Mouse (Mus musculus): ENCODE results near the gene Eif2b5. TPM values are rescaled to one million over a fixed set of nuclear protein-coding genes. Genes with fewer than 3 reads are reported as not detected.
"Not testable (repeated sequence)": the region's sequence is repeated elsewhere in the genome, so short reads cannot be mapped to it uniquely, and the experiment has no call there.

The Eif2b5 gene
- total RNA-seq (2021), result 10 to 100 TPM; 60.8 to 61.7 TPM

DNA sequence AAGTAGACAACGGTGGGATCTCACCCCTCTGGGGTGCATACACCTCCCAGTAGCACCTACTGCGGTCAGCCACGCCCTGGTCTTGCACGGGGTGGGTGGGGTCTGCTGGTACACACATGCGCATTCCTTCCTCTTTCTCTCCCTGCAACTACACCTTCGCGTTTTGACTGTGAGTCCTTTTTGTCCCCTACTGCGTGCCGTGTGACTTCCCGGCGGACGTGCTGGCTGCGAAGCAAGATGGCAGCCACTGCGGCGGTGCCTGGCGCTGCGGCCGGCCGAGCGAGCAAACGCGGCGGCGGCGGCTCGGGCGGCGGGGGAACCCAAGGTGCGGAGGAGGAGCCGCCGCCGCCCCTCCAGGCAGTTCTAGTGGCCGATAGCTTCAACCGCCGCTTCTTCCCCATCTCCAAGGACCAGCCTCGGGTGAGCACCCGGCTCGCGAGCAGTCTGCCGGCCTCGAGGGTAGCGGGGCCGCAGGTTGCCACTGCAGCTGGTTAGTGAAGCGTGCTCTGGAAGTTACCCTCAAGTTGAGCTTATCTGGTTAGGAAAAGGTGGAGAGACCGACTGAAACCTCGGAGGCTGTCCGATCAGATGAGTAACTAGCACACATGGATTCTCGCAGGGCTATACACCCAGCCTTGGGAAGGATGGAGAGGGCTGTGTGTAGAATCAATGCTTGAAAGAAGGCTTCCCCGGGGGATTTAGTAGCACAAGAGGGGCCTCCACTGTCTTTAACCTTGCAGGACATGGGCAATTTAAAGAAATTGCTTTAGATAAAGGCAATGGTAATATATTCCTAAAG, at the start of gene Eif2b5:
Gene Eif2b5, plus strand, starts transcription at position 141 of the 799 bp plus-strand sequence.
- DNase-seq (ENCODE audit: low spot score in 2 of 2), result peak; percentile 93 to 97
- intact Hi-C loops (cut with DNase I), result loop anchor here (1.0 to 5.0 kb wide), 4 partner anchors 18 to 268 kb away; partner anchors contain the start of genes Alg3, Dvl3, Eef1akmt4 and Gm49333

GRCm38 (mm10) chr16:20451774-20452173, 46.8 kb upstream of the Eif2b5 start:
- intact Hi-C loops (cut with DNase I), result no loop called here
- no peak for DNase-seq (ENCODE audit: low spot score in 2 of 2)

DNA sequence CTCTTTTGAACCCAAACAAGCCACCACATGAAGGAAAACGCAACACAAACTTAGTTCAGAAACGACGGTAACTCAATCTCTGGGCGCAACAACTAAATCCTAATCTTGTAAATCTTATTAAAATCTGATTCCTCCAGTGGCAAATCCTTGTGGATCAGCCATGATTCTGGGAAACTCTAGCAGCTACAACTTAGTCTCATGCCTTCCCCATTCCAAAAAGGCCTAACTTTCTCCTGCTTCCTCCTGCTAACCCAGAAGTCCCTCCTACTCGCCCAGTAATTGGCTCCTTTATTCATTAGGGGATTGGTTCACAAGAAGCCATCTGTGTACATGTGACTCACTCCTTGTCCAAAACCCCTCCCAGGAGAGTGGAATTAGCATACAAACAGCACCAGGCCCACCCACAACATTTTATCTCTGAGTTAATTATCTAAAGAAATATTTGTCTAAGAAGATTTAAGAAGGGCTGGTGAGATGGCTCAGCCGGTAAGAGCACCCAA, 44.4 kb upstream of the Eif2b5 start:
- intact Hi-C loops (cut with DNase I), result no loop called here
- no peak for DNase-seq (ENCODE audit: low spot score in 2 of 2)

GRCm38 (mm10) chr16:20456106-20456505, 42.5 kb upstream of the Eif2b5 start:
- no peak for DNase-seq (ENCODE audit: low spot score in 2 of 2)
- intact Hi-C loops (cut with DNase I), result no loop called here

- intact Hi-C loops (cut with DNase I); DNase-seq (ENCODE audit: low spot score in 2 of 2): not testable (repeated sequence)
These were observed 39.9 kb upstream of the Eif2b5 start for GRCm38 (mm10) chr16:20458736-20459135.

DNA sequence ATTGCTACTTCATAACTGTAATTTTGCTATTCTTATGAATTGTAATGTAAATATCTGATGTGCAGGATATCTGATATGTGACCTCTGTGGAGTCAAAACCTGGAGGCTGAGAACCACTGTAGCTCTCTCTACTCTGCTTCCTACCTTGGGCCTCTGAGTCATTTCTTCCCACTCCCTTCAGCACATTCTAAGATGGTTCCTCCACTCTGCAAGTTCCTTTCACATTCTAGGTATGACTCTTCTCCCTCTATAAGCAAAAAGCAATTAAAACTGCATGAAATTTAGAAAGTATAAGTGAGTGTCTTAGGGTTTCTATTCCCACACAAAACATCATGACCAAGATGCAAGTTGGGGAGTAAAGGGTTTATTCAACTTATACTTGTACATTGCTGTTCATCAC, 33.9 kb upstream of the Eif2b5 start:
- intact Hi-C loops (cut with DNase I), result no loop called here
- no peak for DNase-seq (ENCODE audit: low spot score in 2 of 2)

DNA sequence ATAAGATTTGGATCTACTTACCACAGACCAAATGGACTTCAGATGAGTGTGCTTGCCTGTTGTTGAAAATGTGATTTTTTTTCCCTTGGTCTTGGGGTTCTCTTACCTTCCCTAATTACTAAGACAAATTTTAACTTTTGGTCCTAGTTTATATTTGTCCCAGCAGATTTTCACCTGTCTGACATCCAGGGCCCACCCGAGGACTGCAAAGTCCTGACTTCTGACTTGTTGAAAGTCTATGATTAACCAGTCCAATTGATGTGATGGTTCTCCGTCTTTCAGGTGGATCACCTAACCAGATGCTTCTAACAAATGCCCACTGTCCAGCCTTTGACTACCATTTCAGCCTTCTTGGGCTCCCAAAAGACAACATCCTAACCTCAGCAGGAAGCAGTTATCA, 27.6 kb upstream of the Eif2b5 start:
- intact Hi-C loops (cut with DNase I), result no loop called here
- DNase-seq (ENCODE audit: low spot score in 2 of 2), result no peak

DNA sequence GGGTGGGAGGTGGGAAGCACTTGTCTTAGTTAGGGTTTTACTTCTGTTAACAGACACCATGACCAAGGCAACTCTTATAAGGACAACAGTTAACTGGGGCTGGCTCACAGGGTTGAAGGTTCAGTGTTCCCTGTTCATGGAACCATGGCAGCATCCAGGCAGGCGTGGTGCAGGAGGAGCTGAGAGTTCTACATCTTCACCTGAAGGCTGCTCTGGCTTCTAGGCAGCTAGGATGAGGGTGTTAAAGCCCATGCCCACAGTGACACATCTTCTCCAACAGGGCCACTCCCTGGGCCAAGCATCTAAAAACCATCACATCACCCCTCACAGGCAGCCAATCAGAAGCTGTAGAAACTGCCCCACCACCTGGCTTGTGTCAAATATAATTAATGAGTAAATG, 26.9 kb upstream of the Eif2b5 start:
- intact Hi-C loops (cut with DNase I), result no loop called here
- DNase-seq (ENCODE audit: low spot score in 2 of 2), result no peak

GRCm38 (mm10) chr16:20473748-20474147, 24.9 kb upstream of the Eif2b5 start:
- intact Hi-C loops (cut with DNase I), result no loop called here
- no peak for DNase-seq (ENCODE audit: low spot score in 2 of 2)

- no peak for DNase-seq (ENCODE audit: low spot score in 2 of 2)
- intact Hi-C loops (cut with DNase I), result no loop called here
These were observed 24.4 kb upstream of the Eif2b5 start for GRCm38 (mm10) chr16:20474211-20474610.

DNA sequence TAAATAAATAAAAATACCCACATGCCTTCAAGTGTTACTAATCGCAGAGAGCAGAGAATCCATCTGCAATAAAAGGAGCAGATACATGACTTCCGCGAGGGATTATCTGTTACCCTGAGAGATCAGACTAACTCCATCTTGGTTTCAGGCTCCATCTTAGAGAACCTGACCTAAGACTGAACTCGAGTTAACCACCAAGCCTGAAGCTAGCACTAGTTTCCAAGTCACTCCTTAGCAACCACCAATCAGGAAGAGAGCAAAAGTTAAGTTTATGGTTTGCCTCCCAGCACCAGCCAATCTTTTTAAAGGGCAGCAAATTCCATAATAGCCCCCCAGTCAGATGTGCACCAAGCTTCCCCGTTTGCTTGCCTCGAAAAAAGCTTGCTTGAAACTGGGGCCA, 23.8 kb upstream of the Eif2b5 start:
- DNase-seq (ENCODE audit: low spot score in 2 of 2), result no peak
- intact Hi-C loops (cut with DNase I), result no loop called here

GRCm38 (mm10) chr16:20475335-20475734, 23.3 kb upstream of the Eif2b5 start:
- no peak for DNase-seq (ENCODE audit: low spot score in 2 of 2)
- intact Hi-C loops (cut with DNase I), result no loop called here

GRCm38 (mm10) chr16:20476857-20477256, 21.8 kb upstream of the Eif2b5 start:
- intact Hi-C loops (cut with DNase I), result no loop called here

GRCm38 (mm10) chr16:20477270-20477669, 21.3 kb upstream of the Eif2b5 start:
- intact Hi-C loops (cut with DNase I), result no loop called here

More at GRCm38 (mm10) chr16:20476857-20477256, 21.8 kb upstream of the Eif2b5 start:
- DNase-seq (ENCODE audit: low spot score in 2 of 2), result no peak

DNA sequence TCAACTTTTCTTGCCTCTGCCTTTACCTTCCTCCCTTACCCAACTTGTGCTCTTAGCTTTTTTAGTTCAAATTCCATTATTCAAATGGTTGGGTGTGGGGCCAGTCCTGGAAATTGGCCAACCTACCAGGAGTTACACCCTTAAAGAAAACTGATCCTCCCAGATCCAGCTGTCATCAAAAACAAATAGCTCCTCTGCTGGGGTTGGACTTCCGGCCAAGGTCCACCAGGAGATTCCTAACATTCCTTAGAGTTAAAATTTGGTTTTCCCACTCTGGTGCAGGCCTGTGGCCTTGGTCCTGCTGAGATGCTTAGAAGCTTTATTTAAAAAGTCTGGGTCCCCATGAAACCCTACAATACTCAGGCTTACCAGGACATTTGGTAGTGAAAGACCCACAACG, 20.1 kb upstream of the Eif2b5 start:
- intact Hi-C loops (cut with DNase I), result no loop called here
- DNase-seq (ENCODE audit: low spot score in 2 of 2), result no peak

More at GRCm38 (mm10) chr16:20477270-20477669, 21.3 kb upstream of the Eif2b5 start:
- no peak for DNase-seq (ENCODE audit: low spot score in 2 of 2)

- intact Hi-C loops (cut with DNase I); DNase-seq (ENCODE audit: low spot score in 2 of 2): not testable (repeated sequence)
These were observed 19.4 kb upstream of the Eif2b5 start for GRCm38 (mm10) chr16:20479026-20479760.

DNA sequence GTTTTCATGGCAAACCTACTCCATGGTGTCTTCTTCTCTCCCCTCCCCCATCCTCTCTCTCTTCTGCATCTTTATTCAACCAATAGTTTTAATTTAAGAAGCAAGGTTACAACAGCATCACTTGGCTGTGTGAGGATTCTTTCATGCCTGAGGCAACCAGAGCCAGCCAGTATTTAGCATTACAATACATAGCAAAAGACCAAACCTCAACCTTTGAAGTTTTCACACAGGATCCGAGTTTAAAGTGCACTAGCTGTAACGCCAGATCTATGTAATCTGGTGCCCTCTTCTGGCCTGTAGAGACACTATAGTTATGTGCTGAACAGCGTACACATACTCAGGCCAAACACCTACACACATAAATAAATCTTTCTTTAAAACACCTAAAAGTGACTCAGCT, 18.5 kb upstream of the Eif2b5 start:
- peak; percentile 17 to 50 for DNase-seq (ENCODE audit: low spot score in 2 of 2)
- intact Hi-C loops (cut with DNase I), result loop anchor here (5.0 to 10.0 kb wide), 3 partner anchors 38 to 265 kb away; partner anchors contain the start of gene Parl

- DNase-seq (ENCODE audit: low spot score in 2 of 2), result no peak
- intact Hi-C loops (cut with DNase I), result loop anchor here (5.0 to 10.0 kb wide), 3 partner anchors 39 to 267 kb away; partner anchors contain the start of gene Parl
These were observed 16.9 kb upstream of the Eif2b5 start for GRCm38 (mm10) chr16:20481746-20482145.

- DNase-seq (ENCODE audit: low spot score in 2 of 2), result not testable (repeated sequence)
- intact Hi-C loops (cut with DNase I), result loop anchor here (5.0 to 10.0 kb wide), 3 partner anchors 41 to 269 kb away; partner anchors contain the start of gene Parl
These were observed 14.9 kb upstream of the Eif2b5 start for GRCm38 (mm10) chr16:20483716-20484115.

DNA sequence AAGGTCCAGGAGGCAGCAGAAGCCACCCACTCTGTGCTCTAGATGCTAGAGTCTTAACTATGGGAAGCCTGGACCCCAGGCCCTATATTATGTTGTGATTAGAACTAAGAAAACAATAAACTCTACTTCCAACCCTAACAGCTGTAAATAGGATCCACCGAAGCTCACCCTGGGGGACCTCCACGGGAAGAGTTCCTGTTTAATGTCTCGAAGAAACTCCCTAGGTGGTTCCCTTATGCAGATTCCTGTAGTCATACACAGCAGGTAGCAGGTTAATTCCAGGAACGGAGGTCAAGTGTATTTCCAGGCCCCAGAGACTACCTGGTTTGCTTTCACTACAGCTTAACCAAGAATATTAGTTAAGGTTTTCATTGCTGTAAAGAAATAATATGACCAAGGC, 13.6 kb upstream of the Eif2b5 start:
- intact Hi-C loops (cut with DNase I), result loop anchor here (10.0 kb wide), 1 partner anchor 270 kb away; no protein-coding TSS in a partner anchor

More for the DNA sequence above, 13.6 kb upstream of the Eif2b5 start:
- no peak for DNase-seq (ENCODE audit: low spot score in 2 of 2)
